Mouse (Mus musculus) forebrain, embryonic 15.5 days (tissue): Measurements from ENCODE around the gene Creb3. TPM values are rescaled to one million over a fixed set of nuclear protein-coding genes. Genes with fewer than 3 reads are reported as not detected.
"Not testable (repeated sequence)": the region's sequence is repeated elsewhere in the genome, so short reads cannot be mapped to it uniquely, and the experiment has no call there.

ENCODE experiments used
- ATAC-seq: fragments of 200-750 bp; cut with Nextera tagmentation; replicated peaks from 2 replicates; pipeline ENCODE4 v1.8.0; 2017; ENCODE audit warnings: mild to moderate bottlenecking, moderate TSS enrichment, moderate library complexity
- H3K27ac ChIP-seq: fragments of 300-500 bp; sonication (generic); replicated peaks from 2 replicates; pipeline ENCODE4 v1.5.1; 2015; ENCODE audit warnings: mild to moderate bottlenecking, inconsistent platforms
- H3K27me3 ChIP-seq: fragments of 300-500 bp; sonication (generic); 2 replicates; pipeline ENCODE4 v1.6.1; 2015; ENCODE audit warnings: inconsistent platforms
- H3K36me3 ChIP-seq: fragments of 300-500 bp; sonication (generic); 2 replicates; pipeline ENCODE4 v1.6.1; 2015; ENCODE audit warnings: mild to moderate bottlenecking, inconsistent platforms
- H3K4me1 ChIP-seq: fragments of 300-500 bp; sonication (generic); 2 replicates; pipeline ENCODE4 v1.6.1; 2015; ENCODE audit warnings: inconsistent platforms
- H3K4me2 ChIP-seq: fragments of 300-500 bp; sonication (generic); replicated peaks from 2 replicates; pipeline ENCODE4 v1.6.1; 2015; ENCODE audit warnings: mild to moderate bottlenecking, inconsistent platforms
- H3K4me3 ChIP-seq: fragments of 300-500 bp; sonication (generic); 2 replicates; pipeline ENCODE4 v1.5.1; 2015; ENCODE audit warnings: mild to moderate bottlenecking, inconsistent platforms
- H3K9ac ChIP-seq: fragments of 300-500 bp; sonication (generic); replicated peaks from 2 replicates; pipeline ENCODE4 v1.6.1; 2015; ENCODE audit warnings: mild to moderate bottlenecking, inconsistent platforms
- H3K9me3 ChIP-seq: fragments of 300-500 bp; sonication (generic); 2 replicates; pipeline ENCODE4 v1.6.1; 2016; ENCODE audit warnings: inconsistent platforms
- WGBS: fragments of 180-500 bp; shearing (Covaris S2); methylation state at CpG from one replicate; pipeline ENCODE4 v1.1.7; 2015; ENCODE audit warnings: mixed read lengths; 5-methylcytosine and 5-hydroxymethylcytosine counted together
- polyA plus RNA-seq: library from polyadenylated mRNA; unstranded; fragments of >200 nt; fragmentation: Nextera tagmentation; extraction: Ambion mirVana; gene quantifications from 2 replicates; pipeline ENCODE4 v1.2.1, GENCODE M21; 2015

Creb3 gene
- polyA plus RNA-seq, 1 experiment from 2014 or later, result 77.7 TPM

GRCm38 (mm10) chr4:43535628-43536027 lies 26.5 kb upstream of the Creb3 start:
- WGBS, result 96% methylated on average over 8 of the region's 8 CpGs
- H3K27ac ChIP-seq, result no peak overlapping the region
- no peak for ATAC-seq
- H3K36me3 ChIP-seq, result peaks cover 84% of the 10 kb centered on the region
- no peak overlapping the region for H3K4me3 ChIP-seq
- no peaks in the 10 kb centered on the region for H3K4me1 ChIP-seq
- no peak overlapping the region for H3K4me2 ChIP-seq
- no peak overlapping the region for H3K9ac ChIP-seq
- H3K9me3 ChIP-seq, result no peaks in the 10 kb centered on the region
- H3K27me3 ChIP-seq, result no peaks in the 10 kb centered on the region

- Histone ChIP-seq H3K9me3 (no peaks in the 10 kb centered on the region), H3K4me2 (no peak overlapping the region), H3K27me3 (no peaks in the 10 kb centered on the region), H3K36me3 (peaks cover 84% of the 10 kb centered on the region), H3K4me3 (no peak overlapping the region), H3K27ac (no peak overlapping the region), H3K9ac (no peak overlapping the region), H3K4me1 (no peaks in the 10 kb centered on the region)
- no peak for ATAC-seq
- WGBS, result 94% methylated on average over 9 of the region's 9 CpGs
Measured at GRCm38 (mm10) chr4:43536031-43536430, 26.1 kb upstream of the Creb3 start.

- no peaks in the 10 kb centered on the region for H3K27me3 ChIP-seq
- no peaks in the 10 kb centered on the region for H3K9me3 ChIP-seq
- no peak overlapping the region for H3K4me2 ChIP-seq
- no peaks in the 10 kb centered on the region for H3K4me1 ChIP-seq
- no peak overlapping the region for H3K4me3 ChIP-seq
- no peak for ATAC-seq
- H3K36me3 ChIP-seq, result peaks cover 95% of the 10 kb centered on the region
- no peak overlapping the region for H3K9ac ChIP-seq
- H3K27ac ChIP-seq, result no peak overlapping the region
- WGBS, result 82% methylated on average over 3 of the region's 3 CpGs
Measured at GRCm38 (mm10) chr4:43542044-43542443, 20.1 kb upstream of the Creb3 start.

- Histone ChIP-seq H3K27me3 (no peaks in the 10 kb centered on the region), H3K27ac (no peak overlapping the region), H3K9me3 (no peaks in the 10 kb centered on the region), H3K4me2 (no peak overlapping the region), H3K4me1 (no peaks in the 10 kb centered on the region), H3K9ac (no peak overlapping the region), H3K4me3 (no peak overlapping the region), H3K36me3 (peaks cover 100% of the 10 kb centered on the region)
- WGBS, result 93% methylated on average over 12 of the region's 12 CpGs
- ATAC-seq, result no peak
Measured at GRCm38 (mm10) chr4:43546375-43547047, 15.6 kb upstream of the Creb3 start.

- 95% methylated on average over 8 of the region's 8 CpGs for WGBS
- ATAC-seq, result no peak
- H3K9me3 ChIP-seq, result no peaks in the 10 kb centered on the region
Measured at GRCm38 (mm10) chr4:43547160-43547559, 15.0 kb upstream of the Creb3 start.

GRCm38 (mm10) chr4:43549055-43549454 lies 13.1 kb upstream of the Creb3 start:
- Histone ChIP-seq H3K4me3 (no peak overlapping the region), H3K27me3 (no peaks in the 10 kb centered on the region), H3K4me2 (no peak overlapping the region), H3K27ac (no peak overlapping the region), H3K9ac (no peak overlapping the region), H3K4me1 (no peaks in the 10 kb centered on the region), H3K36me3 (peaks cover 99% of the 10 kb centered on the region), H3K9me3 (no peaks in the 10 kb centered on the region)
- no peak for ATAC-seq
- WGBS, result 94% methylated on average over 12 of the region's 12 CpGs

More at GRCm38 (mm10) chr4:43547160-43547559, 15.0 kb upstream of the Creb3 start:
- H3K27me3 ChIP-seq, result no peaks in the 10 kb centered on the region
- no peak overlapping the region for H3K4me2 ChIP-seq
- H3K4me3 ChIP-seq, result no peak overlapping the region
- H3K4me1 ChIP-seq, result no peaks in the 10 kb centered on the region
- no peak overlapping the region for H3K9ac ChIP-seq
- peaks cover 99% of the 10 kb centered on the region for H3K36me3 ChIP-seq
- H3K27ac ChIP-seq, result no peak overlapping the region

GRCm38 (mm10) chr4:43551854-43552253 lies 10.3 kb upstream of the Creb3 start:
- ATAC-seq, H3K27me3 ChIP-seq: not testable (repeated sequence)
- WGBS, result 89% methylated on average over 6 of the region's 6 CpGs

GRCm38 (mm10) chr4:43552437-43552836 lies 9.7 kb upstream of the Creb3 start:
- H3K9me3 ChIP-seq, result no peaks in the 10 kb centered on the region

More at GRCm38 (mm10) chr4:43551854-43552253, 10.3 kb upstream of the Creb3 start:
- H3K4me2 ChIP-seq, H3K9ac ChIP-seq, H3K4me3 ChIP-seq, H3K9me3 ChIP-seq, H3K4me1 ChIP-seq, H3K27ac ChIP-seq: not testable (repeated sequence)
- peaks cover 96% of the 10 kb centered on the region for H3K36me3 ChIP-seq

GRCm38 (mm10) chr4:43553891-43554290 lies 8.2 kb upstream of the Creb3 start:
- Histone ChIP-seq H3K36me3 (peaks cover 75% of the 10 kb centered on the region), H3K9ac (no peak overlapping the region), H3K27ac (no peak overlapping the region), H3K4me2 (no peak overlapping the region), H3K27me3 (no peaks in the 10 kb centered on the region), H3K9me3 (no peaks in the 10 kb centered on the region), H3K4me1 (peaks cover 12% of the 10 kb centered on the region), H3K4me3 (no peak overlapping the region)
- no peak for ATAC-seq

More at GRCm38 (mm10) chr4:43552437-43552836, 9.7 kb upstream of the Creb3 start:
- peaks cover 90% of the 10 kb centered on the region for H3K36me3 ChIP-seq
- WGBS, result 95% methylated on average over 5 of the region's 5 CpGs
- no peak overlapping the region for H3K9ac ChIP-seq
- no peaks in the 10 kb centered on the region for H3K27me3 ChIP-seq
- H3K4me1 ChIP-seq, result peaks cover 4% of the 10 kb centered on the region
- H3K4me2 ChIP-seq, result no peak overlapping the region
- no peak overlapping the region for H3K4me3 ChIP-seq
- H3K27ac ChIP-seq, result no peak overlapping the region
- no peak for ATAC-seq

- no peak overlapping the region for H3K9ac ChIP-seq
- H3K4me3 ChIP-seq, result no peak overlapping the region
- H3K27me3 ChIP-seq, result no peaks in the 10 kb centered on the region
- ATAC-seq, result no peak
- peaks cover 31% of the 10 kb centered on the region for H3K4me1 ChIP-seq
- no peak overlapping the region for H3K27ac ChIP-seq
- H3K4me2 ChIP-seq, result no peak overlapping the region
- no peaks in the 10 kb centered on the region for H3K9me3 ChIP-seq
- 94% methylated on average over 7 of the region's 7 CpGs for WGBS
- H3K36me3 ChIP-seq, result peaks cover 55% of the 10 kb centered on the region
Measured at GRCm38 (mm10) chr4:43555926-43556325, 6.2 kb upstream of the Creb3 start.

GRCm38 (mm10) chr4:43558028-43558630 lies 4.0 kb upstream of the Creb3 start:
- Histone ChIP-seq H3K4me2 (no peak overlapping the region), H3K27ac (no peak overlapping the region), H3K4me3 (no peak overlapping the region), H3K4me1 (peaks cover 41% of the 10 kb centered on the region), H3K9ac (no peak overlapping the region), H3K36me3 (peaks cover 34% of the 10 kb centered on the region), H3K27me3 (no peaks in the 10 kb centered on the region), H3K9me3 (no peaks in the 10 kb centered on the region)
- WGBS, result 62% methylated on average over 5 of the region's 5 CpGs
- ATAC-seq, result no peak

- Histone ChIP-seq H3K9me3 (no peaks in the 10 kb centered on the region), H3K27ac (no peak overlapping the region), H3K4me1 (peaks cover 48% of the 10 kb centered on the region), H3K27me3 (no peaks in the 10 kb centered on the region), H3K4me3 (no peak overlapping the region), H3K36me3 (peaks cover 28% of the 10 kb centered on the region), H3K9ac (peak overlapping the region; percentile 22; the same call in 1 of the 2 replicates), H3K4me2 (no peak overlapping the region)
- WGBS, result 44% methylated on average over 13 of the region's 13 CpGs
- ATAC-seq, result no peak
Measured at GRCm38 (mm10) chr4:43558631-43559356, 3.3 kb upstream of the Creb3 start.
